Mouse (Mus musculus) CD4-positive, CD25-positive, alpha-beta regulatory T cell (primary cell): Measurements from ENCODE around the gene Zfp709. TPM values are rescaled to one million over a fixed set of nuclear protein-coding genes. Genes with fewer than 3 reads are reported as not detected.

ENCODE experiments used
- polyA plus RNA-seq: library from polyadenylated mRNA; unstranded; fragments of 100-300 nt; shearing (Covaris generic); gene quantifications from one replicate; pipeline ENCODE4 v1.2.1, GENCODE M21; 2017

Zfp709 gene
- polyA plus RNA-seq: 11.2 TPM

GRCm38 (mm10) chr8:71881618-71882274, at the start of gene Zfp709:
TSS of gene Zfp709 (plus strand) at chr8:71882019.

GRCm38 (mm10) chr8:71908309-71909261, 26.8 kb downstream of the Zfp709 start, which contains the start of the genes Zfp882 and Zfp617:
TSS of gene Zfp882 (plus strand) at chr8:71908608.
TSS of gene Zfp617 (plus strand) at chr8:71908635.

Other genes with a start within 250 kb of the Zfp709 start
- gene Unc13a, start 210.3 kb upstream of the Zfp709 start, polyA plus RNA-seq: 0.63 TPM
- 166 TPM for gene Jak3, start 205.7 kb upstream of the Zfp709 start, polyA plus RNA-seq
- 47.0 TPM for gene Insl3, start 192.8 kb upstream of the Zfp709 start, polyA plus RNA-seq
- 6.1 TPM for gene B3gnt3, start 180.2 kb upstream of the Zfp709 start, polyA plus RNA-seq
- 249 TPM for gene Fcho1, start 156.3 kb upstream of the Zfp709 start, polyA plus RNA-seq
- gene Zfp882, start 26.6 kb downstream of the Zfp709 start, polyA plus RNA-seq: 7.3 TPM
- gene Zfp617, start 26.6 kb downstream of the Zfp709 start, polyA plus RNA-seq: 17.5 TPM
- 23.2 TPM for gene Zfp961, start 69.0 kb downstream of the Zfp709 start, polyA plus RNA-seq
- 0.65 TPM for gene Cyp4f18, start 127.6 kb downstream of the Zfp709 start, polyA plus RNA-seq
- gene Olfr372, start 159.2 kb downstream of the Zfp709 start, polyA plus RNA-seq: not detected
- 0.23 TPM for gene Olfr373, start 201.2 kb downstream of the Zfp709 start, polyA plus RNA-seq
- 0.11 TPM for gene Olfr374, start 225.0 kb downstream of the Zfp709 start, polyA plus RNA-seq